Mouse (Mus musculus) fat pad, adult 2 months (tissue): ENCODE measurements around the gene Ranbp9.

Experiments used
- DNase-seq: peaks from one replicate; pipeline ENCODE4 v3.0.0-alpha.2; 2011; ENCODE audit warnings: low read depth, low spot score; ENCODE audit errors: extremely low read depth

Ranbp9 gene

DNA sequence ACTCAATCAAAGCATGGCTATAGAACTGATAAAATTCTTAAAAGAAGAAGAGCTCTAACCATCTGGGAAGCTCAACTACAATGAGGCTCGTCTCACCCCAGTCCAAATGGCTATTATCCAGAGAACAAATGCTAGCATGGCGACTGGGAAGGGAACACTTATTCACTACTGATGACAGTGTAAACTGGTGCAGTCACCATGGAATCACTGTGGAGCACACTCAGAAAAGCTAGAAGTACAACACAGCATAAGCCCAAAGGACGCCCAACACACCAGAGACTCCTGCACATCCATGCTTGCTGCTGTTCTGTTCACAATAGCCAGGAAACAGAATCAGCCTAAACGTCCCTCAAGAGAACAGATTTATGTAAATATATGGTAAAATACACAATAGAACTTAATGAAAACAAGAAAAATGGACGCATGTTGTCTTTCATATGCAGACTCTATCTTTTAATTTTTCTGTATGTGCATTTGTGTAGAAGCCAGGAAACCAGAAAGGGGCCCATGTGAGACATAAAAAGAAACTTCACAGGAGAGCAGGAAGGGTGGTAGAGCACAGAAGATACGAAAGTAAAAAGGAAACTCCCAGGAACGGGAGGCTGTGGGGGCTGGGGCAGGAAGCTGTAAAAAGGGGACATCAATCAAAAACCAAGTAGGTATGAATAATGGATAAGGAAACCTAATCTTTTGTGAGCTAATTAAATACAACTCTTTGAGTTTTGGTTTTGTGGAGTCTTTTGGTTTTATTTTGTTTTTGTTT lies 28.1 kb downstream of the Ranbp9 start:
- DNase-seq, result no peak

GRCm38 (mm10) chr13:43452177-43452576 lies 28.9 kb downstream of the Ranbp9 start:
- no peak for DNase-seq

GRCm38 (mm10) chr13:43450686-43451085 lies 30.4 kb downstream of the Ranbp9 start:
- no peak for DNase-seq

- no peak for DNase-seq
Observed at GRCm38 (mm10) chr13:43447721-43448120, 33.4 kb downstream of the Ranbp9 start.

GRCm38 (mm10) chr13:43445754-43446153 lies 35.3 kb downstream of the Ranbp9 start:
- no peak for DNase-seq

- no peak for DNase-seq
Observed at GRCm38 (mm10) chr13:43444717-43445116, 36.4 kb downstream of the Ranbp9 start.

- no peak for DNase-seq
Observed at GRCm38 (mm10) chr13:43443706-43444105, 37.4 kb downstream of the Ranbp9 start.

DNA sequence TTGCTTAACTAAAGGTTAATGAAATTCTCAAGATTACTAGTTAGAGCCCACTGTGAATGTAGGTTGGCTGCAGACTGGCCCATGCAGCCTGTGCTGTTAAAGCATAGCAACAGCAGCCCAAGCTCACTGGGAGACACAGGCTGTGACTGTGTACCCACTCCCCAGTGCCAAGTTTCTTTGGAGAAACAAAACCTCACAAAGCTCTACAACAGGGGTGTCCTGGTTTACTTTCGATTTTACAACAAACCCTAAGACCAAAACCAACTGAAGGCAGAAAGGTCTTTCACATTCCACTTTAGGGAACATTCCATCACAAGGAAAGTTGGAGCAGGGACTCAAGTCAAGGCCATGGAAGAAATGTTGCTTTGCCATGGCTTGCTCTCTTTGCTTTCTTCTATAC lies 38.5 kb downstream of the Ranbp9 start:
- no peak for DNase-seq

DNA sequence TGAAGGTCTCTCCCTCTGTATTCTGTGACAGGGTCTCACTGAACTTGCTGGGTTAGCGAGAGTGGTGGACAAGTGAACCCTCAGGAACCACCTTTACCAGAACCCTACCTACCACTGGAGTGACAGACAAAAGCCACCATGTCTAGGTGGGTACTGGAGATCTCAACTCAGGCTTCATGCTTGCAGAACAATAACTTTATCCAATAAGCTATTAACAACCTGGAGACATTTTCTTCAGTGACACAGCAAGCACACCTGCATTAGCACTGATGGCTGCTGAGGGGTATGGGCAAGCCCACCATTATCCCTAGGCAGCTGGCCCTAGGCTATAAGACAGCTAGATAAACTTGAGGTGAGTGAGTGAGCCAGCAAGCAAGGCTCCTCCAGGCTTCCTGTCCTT lies 40.7 kb downstream of the Ranbp9 start:
- DNase-seq, result no peak

DNA sequence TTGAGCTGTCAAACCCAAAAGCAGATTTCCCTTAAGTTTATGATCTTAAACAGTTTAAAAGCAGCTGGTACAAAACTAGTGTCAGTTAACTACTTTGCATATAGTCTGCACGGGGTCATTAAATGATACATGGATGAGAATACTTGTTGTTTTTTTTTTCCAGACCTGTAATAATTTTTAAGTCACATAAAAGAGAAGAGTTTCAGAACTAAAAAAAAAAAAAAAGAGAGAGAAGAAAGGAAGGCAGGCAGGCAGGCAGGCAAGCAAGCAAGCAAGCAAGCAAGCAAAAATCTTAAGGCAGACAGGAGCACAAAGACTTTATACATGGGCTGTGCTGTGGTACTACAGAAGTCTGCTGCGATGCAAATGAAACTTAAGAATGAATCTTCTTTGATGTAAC lies 47.7 kb downstream of the Ranbp9 start:
- no peak for DNase-seq

GRCm38 (mm10) chr13:43428436-43428835 lies 52.6 kb downstream of the Ranbp9 start:
- DNase-seq, result no peak

- no peak for DNase-seq
Observed at GRCm38 (mm10) chr13:43415249-43415648, 65.8 kb downstream of the Ranbp9 start.

GRCm38 (mm10) chr13:43413611-43414010 lies 67.5 kb downstream of the Ranbp9 start:
- no peak for DNase-seq

DNA sequence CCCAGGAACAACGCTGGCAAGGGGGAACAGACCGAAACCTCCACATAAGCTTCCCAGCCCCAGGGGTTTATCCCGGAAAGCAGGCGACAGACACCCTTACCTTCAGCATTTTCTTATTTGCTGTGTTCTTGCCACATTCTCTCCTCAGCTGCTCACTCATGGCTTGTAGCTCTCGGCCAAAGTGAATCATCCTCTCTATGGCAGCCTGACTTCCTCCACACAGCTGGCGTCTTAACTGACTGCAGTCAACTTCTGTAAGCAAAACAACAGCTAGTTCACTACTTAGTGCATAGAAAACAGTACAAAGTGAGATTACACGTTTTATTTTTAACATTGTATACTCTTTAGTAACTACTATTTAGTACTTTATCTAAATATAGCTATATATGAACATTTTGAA lies 68.8 kb downstream of the Ranbp9 start:
- DNase-seq, result no peak

- DNase-seq, result no peak
Observed at GRCm38 (mm10) chr13:43399576-43399975, 81.5 kb downstream of the Ranbp9 start.

GRCm38 (mm10) chr13:43398297-43399080 lies 82.6 kb downstream of the Ranbp9 start, which contains the start of gene Nol7:
Gene Nol7, plus strand, starts transcription at chr13:43398390.
- no peak for DNase-seq

DNA sequence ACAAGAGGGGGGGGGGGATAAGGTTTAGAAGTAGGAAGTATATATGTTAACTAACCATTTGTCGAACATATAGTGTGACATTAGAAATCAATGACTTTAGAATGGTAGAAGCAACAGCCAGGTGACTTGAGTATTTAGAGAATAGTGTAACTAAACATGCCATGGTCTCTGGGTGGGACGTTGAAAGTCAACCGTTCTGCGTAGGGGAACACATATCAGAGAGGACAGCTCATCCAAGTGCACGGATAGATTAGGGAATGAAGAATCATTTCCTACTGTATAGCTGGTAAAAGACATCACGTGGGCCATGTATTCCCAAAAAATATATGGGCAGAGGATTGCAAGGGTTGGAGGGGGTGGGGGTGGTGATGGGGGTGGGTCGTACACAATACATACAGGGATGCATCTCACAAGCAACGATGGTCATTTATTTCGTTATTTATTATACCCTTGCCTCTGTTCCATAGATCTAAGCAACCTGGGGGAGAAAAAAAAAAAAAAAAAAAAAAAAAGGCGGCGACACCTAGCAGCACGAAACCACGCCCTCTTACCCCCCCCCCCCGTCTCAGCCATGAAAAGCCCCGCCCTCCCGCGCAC lies 83.3 kb downstream of the Ranbp9 start:
- DNase-seq, result no peak

GRCm38 (mm10) chr13:43385321-43385720 lies 95.8 kb downstream of the Ranbp9 start:
- no peak for DNase-seq

GRCm38 (mm10) chr13:43379989-43380388 lies 101.1 kb downstream of the Ranbp9 start:
- DNase-seq, result no peak

- no peak for DNase-seq
Observed at GRCm38 (mm10) chr13:43374918-43375432, 106.1 kb downstream of the Ranbp9 start.

- DNase-seq, result no peak
Observed at GRCm38 (mm10) chr13:43374205-43374604, 106.9 kb downstream of the Ranbp9 start.

DNA sequence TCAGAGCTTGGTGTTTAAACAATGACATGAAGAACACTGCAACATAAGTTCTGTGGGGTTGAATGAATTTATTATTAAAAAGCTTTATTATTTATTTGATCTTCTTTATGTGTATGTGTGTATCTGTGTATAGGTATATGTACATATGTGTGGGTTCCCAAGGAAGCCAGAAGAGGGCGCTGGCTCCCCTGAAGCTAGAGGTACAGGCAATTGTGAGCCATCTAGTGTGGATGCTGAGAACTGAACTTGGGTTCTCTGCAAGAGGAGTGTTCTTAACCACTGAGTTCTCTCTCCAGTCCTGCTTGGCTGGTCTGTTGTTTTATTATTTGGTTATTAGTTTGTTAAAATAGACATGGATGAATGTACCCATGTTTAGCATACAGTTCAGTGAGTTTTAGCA lies 108.2 kb downstream of the Ranbp9 start:
- DNase-seq, result no peak
